Mouse (Mus musculus) limb, embryonic 14.5 days (tissue): ENCODE measurements around the gene Myo1e. TPM values are rescaled to one million over a fixed set of nuclear protein-coding genes. Genes with fewer than 3 reads are reported as not detected.

Experiments
- ATAC-seq: fragments of 200-750 bp; cut with Nextera tagmentation; 2 replicates; pipeline ENCODE4 v1.8.0; 2017; ENCODE audit warnings: low read depth, moderate number of reproducible peaks, moderate TSS enrichment; ENCODE audit not compliant: low FRiP score
- DNase-seq: peaks from one replicate; pipeline ENCODE4 v3.0.0-alpha.2; 2015; ENCODE audit warnings: low spot score
- H3K27ac ChIP-seq: fragments of 300-500 bp; sonication (generic); replicated peaks from 2 replicates; pipeline ENCODE4 v1.5.1; 2014; ENCODE audit warnings: low read depth, mild to moderate bottlenecking, low read length, moderate library complexity, mixed read lengths
- H3K27me3 ChIP-seq: fragments of 300-500 bp; sonication (generic); 2 replicates; pipeline ENCODE4 v1.6.1; 2014; ENCODE audit warnings: low read length, mixed read lengths; ENCODE audit not compliant: control insufficient read depth, insufficient read depth
- H3K36me3 ChIP-seq: fragments of 300-500 bp; sonication (generic); 2 replicates; pipeline ENCODE4 v1.6.1; 2014; ENCODE audit warnings: mild to moderate bottlenecking, low read length, moderate library complexity, mixed read lengths; ENCODE audit not compliant: control insufficient read depth, insufficient read depth
- H3K4me1 ChIP-seq: fragments of 300-500 bp; sonication (generic); 2 replicates; pipeline ENCODE4 v1.6.1; 2014; ENCODE audit warnings: antibody characterized with exemption, low read length, mixed read lengths; ENCODE audit not compliant: control insufficient read depth, insufficient read depth
- H3K4me2 ChIP-seq: fragments of 300-500 bp; sonication (generic); replicated peaks from 2 replicates; pipeline ENCODE4 v1.6.1; 2014; ENCODE audit warnings: low read depth, mild to moderate bottlenecking, low read length, moderate library complexity; ENCODE audit not compliant: severe bottlenecking
- H3K4me3 ChIP-seq: fragments of 300-500 bp; sonication (generic); replicated peaks from 2 replicates; pipeline ENCODE4 v1.5.1; 2014; ENCODE audit warnings: low read length
- H3K9ac ChIP-seq: fragments of 300-500 bp; sonication (generic); 2 replicates; pipeline ENCODE4 v1.6.1; 2014; ENCODE audit warnings: mild to moderate bottlenecking, low read depth, low read length, moderate library complexity; ENCODE audit not compliant: severe bottlenecking
- H3K9me3 ChIP-seq: fragments of 300-500 bp; sonication (generic); 2 replicates; pipeline ENCODE4 v1.6.1; 2016; ENCODE audit warnings: low read length; ENCODE audit not compliant: control insufficient read depth
- POLR2A ChIP-seq: fragments of 200-500 bp; IDR thresholded peaks from 2 replicates; pipeline ENCODE4 v1.8.0; 2012; ENCODE audit warnings: inconsistent platforms, mild to moderate bottlenecking, moderate library complexity, borderline replicate concordance; ENCODE audit not compliant: insufficient read depth, insufficient read length; ENCODE audit errors: extremely low read depth
- WGBS: fragments of 180-500 bp; shearing (Covaris S2); extraction: QIAGEN DNeasy Blood & Tissue Kit; methylation state at CpG from one replicate; pipeline ENCODE4 v1.1.7; 2014; 5-methylcytosine and 5-hydroxymethylcytosine counted together
- polyA plus RNA-seq, 2 experiments: library from polyadenylated mRNA; depleted of rRNA in 1 of 2; stranded (reverse) in 1 of 2; unstranded in 1 of 2; fragments of >200 nt; fragmentation: Nextera tagmentation in 1 of 2; extraction: Ambion mirVana in 1 of 2; gene quantifications; 2 replicates each; pipeline versions ENCODE4 v1.2.1 to v1.2.3; 2012 to 2014

Myo1e gene
- polyA plus RNA-seq, 2 experiments = 12.1 to 20.4 TPM

GRCm38 (mm10) chr9:70384958-70385728, 178.0 kb downstream of the Myo1e start:
- H3K4me1 ChIP-seq = peaks cover 5% of the 10 kb centered on the region; the same call in 1 of the 2 replicates
- TF ChIP-seq POLR2A = no peak
- H3K4me3 ChIP-seq = no peak overlapping the region
- no peak for DNase-seq
- H3K4me2 ChIP-seq = no peak overlapping the region
- no peak for ATAC-seq
- WGBS = 89% methylated on average over 18 of the region's 18 CpGs
- peaks cover 34% of the 10 kb centered on the region for H3K36me3 ChIP-seq
- no peaks in the 10 kb centered on the region for H3K9me3 ChIP-seq
- H3K27me3 ChIP-seq = no peaks in the 10 kb centered on the region
- no peak overlapping the region for H3K27ac ChIP-seq
- H3K9ac ChIP-seq = no peak overlapping the region

GRCm38 (mm10) chr9:70387410-70388119, 180.4 kb downstream of the Myo1e start:
- Histone ChIP-seq H3K27ac (no peak overlapping the region), H3K4me3 (no peak overlapping the region), H3K4me1 (peaks cover 9% of the 10 kb centered on the region), H3K27me3 (no peaks in the 10 kb centered on the region), H3K36me3 (peaks cover 21% of the 10 kb centered on the region), H3K4me2 (no peak overlapping the region), H3K9ac (no peak overlapping the region), H3K9me3 (no peaks in the 10 kb centered on the region)
- no peak for ATAC-seq
- TF ChIP-seq POLR2A = no peak
- DNase-seq = no peak
- 78% methylated on average over 4 of the region's 4 CpGs for WGBS

- Histone ChIP-seq H3K4me1 (peaks cover 9% of the 10 kb centered on the region), H3K4me3 (no peak overlapping the region), H3K4me2 (no peak overlapping the region), H3K27me3 (no peaks in the 10 kb centered on the region), H3K27ac (no peak overlapping the region), H3K9ac (no peak overlapping the region), H3K9me3 (no peaks in the 10 kb centered on the region), H3K36me3 (peaks cover 16% of the 10 kb centered on the region)
- DNase-seq (peak; percentile 87), ATAC-seq (peak; percentile 54)
- no peak for TF ChIP-seq POLR2A
- 57% methylated on average over 3 of the region's 3 CpGs for WGBS
Measured at GRCm38 (mm10) chr9:70389548-70389947, 182.4 kb downstream of the Myo1e start.

- Histone ChIP-seq H3K9ac (no peak overlapping the region), H3K4me3 (no peak overlapping the region), H3K4me1 (peaks cover 9% of the 10 kb centered on the region), H3K9me3 (no peaks in the 10 kb centered on the region), H3K4me2 (no peak overlapping the region), H3K27me3 (no peaks in the 10 kb centered on the region), H3K27ac (no peak overlapping the region), H3K36me3 (0 out of 2 replicates have a peak, but pooled peaks cover 10% of the 10 kb centered on the region)
- TF ChIP-seq POLR2A = no peak
- 92% methylated on average over 5 of the region's 5 CpGs for WGBS
- DNase-seq (no peak), ATAC-seq (no peak)
Measured at GRCm38 (mm10) chr9:70391042-70391441, 183.9 kb downstream of the Myo1e start.

- WGBS = 66% methylated on average over 12 of the region's 12 CpGs
- H3K4me1 ChIP-seq = peaks cover 9% of the 10 kb centered on the region
- no peak overlapping the region for H3K27ac ChIP-seq
- no peak for TF ChIP-seq POLR2A
- DNase-seq (no peak), ATAC-seq (no peak)
- H3K9ac ChIP-seq = no peak overlapping the region
- H3K36me3 ChIP-seq = peaks cover 18% of the 10 kb centered on the region
- H3K4me3 ChIP-seq = no peak overlapping the region
- no peak overlapping the region for H3K4me2 ChIP-seq
- H3K9me3 ChIP-seq = no peaks in the 10 kb centered on the region
- no peaks in the 10 kb centered on the region for H3K27me3 ChIP-seq
Measured at GRCm38 (mm10) chr9:70391660-70392562, 184.8 kb downstream of the Myo1e start.
